Mouse (Mus musculus): Measurements from ENCODE around the gene Aco1. TPM values are rescaled to one million over a fixed set of nuclear protein-coding genes. Genes with fewer than 3 reads are reported as not detected.
"Not testable (repeated sequence)": the region's sequence is repeated elsewhere in the genome, so short reads cannot be mapped to it uniquely, and the experiment has no call there.

Aco1 gene
- polyA plus RNA-seq, 1 experiment from 2014 or later, result 82.3 TPM

DNA sequence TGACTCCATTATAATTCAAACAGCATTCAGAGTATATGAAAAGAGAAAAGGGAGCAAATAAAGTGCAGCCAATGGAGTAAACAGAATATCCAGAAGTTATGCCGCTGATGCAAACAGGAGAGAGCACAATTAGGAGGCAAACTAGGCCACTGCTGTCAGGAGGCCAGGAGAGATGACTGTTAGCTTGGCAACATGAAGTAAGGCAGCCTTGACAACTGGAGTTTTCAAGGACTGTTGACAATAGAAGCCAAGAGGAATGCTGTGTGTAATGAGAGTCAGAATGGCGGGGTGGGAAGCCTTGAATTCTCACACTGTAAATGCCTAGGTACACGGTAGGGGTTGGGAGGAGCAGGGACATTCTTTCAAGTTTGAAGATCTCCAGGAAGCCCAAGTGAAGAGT, 21.7 kb upstream of the Aco1 start:
- Histone ChIP-seq H3K9me3 (replicated peaks; ENCODE audit: low read length) (no peaks in the 10 kb centered on the region), H3K9ac (ENCODE audit: low read depth, low read length) (no peak overlapping the region), H3K4me2 (ENCODE audit: low read length) (no peak overlapping the region), H3K4me1 (replicated peaks; ENCODE audit: insufficient read depth, low read length) (no peaks in the 10 kb centered on the region), H3K36me3 (ENCODE audit: insufficient read depth, low read length) (no peaks in the 10 kb centered on the region), H3K4me3 (replicated peaks; ENCODE audit: low read depth, low read length) (no peak overlapping the region), H3K27ac (no peak overlapping the region), H3K27me3 (ENCODE audit: insufficient read depth, low read length) (no peaks in the 10 kb centered on the region)
- ATAC-seq (replicated peaks; ENCODE audit: low FRiP score, low read depth) (no peak), DNase-seq (ENCODE audit: low spot score) (no peak)
- 77% methylated on average over 3 of the region's 3 CpGs for WGBS
- no peak for TF ChIP-seq CTCF (IDR thresholded peaks at IDR 0.05; ENCODE audit: low read depth)

- not testable (repeated sequence) for ATAC-seq (replicated peaks; ENCODE audit: low FRiP score, low read depth); H3K27ac ChIP-seq; H3K4me1 ChIP-seq (replicated peaks; ENCODE audit: insufficient read depth, low read length); H3K9ac ChIP-seq (ENCODE audit: low read depth, low read length); H3K4me2 ChIP-seq (ENCODE audit: low read length); H3K27me3 ChIP-seq (ENCODE audit: insufficient read depth, low read length); H3K4me3 ChIP-seq (replicated peaks; ENCODE audit: low read depth, low read length); H3K9me3 ChIP-seq (replicated peaks; ENCODE audit: low read length); H3K36me3 ChIP-seq (ENCODE audit: insufficient read depth, low read length); DNase-seq (ENCODE audit: low spot score)
- WGBS, result 80% methylated on average over 1 of the region's 1 CpGs
Observed at GRCm38 (mm10) chr4:40122291-40122690, 20.6 kb upstream of the Aco1 start.

DNA sequence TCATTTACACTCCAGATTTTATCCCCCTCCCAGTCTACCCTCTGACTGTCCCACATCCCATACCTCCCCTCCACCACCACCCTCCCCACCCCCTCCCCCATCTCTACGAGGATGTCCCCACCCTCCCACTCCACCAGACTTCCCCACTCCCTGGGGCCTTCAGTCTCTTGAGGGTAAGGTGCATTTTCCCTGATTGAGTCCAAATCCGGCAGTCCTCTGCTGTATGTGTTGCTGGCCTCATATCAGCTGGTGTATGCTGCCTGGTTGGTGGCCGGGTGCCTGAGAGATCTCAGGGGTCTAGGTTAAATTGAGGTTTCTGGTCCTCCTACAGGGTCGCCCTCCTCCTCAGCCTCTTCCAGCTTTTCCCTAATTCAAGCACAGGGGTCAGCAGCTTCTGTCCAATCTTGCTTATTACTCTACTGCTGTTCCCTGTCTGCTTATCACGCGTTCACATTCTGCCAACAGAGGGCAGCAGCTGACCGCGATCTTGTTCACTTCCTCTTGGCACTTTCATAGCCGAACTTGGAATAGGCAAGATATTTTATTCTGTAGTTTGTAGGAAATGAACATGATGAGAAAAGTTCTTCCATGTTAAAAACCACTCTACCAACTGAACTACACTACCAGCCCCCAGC, 8.3 kb upstream of the Aco1 start:
- H3K9ac ChIP-seq (ENCODE audit: low read depth, low read length), result no peak overlapping the region
- DNase-seq (ENCODE audit: low spot score) (peak; percentile 89), ATAC-seq (replicated peaks; ENCODE audit: low FRiP score, low read depth) (peak; percentile 36)
- H3K27me3 ChIP-seq (ENCODE audit: insufficient read depth, low read length), result no peaks in the 10 kb centered on the region
- TF ChIP-seq CTCF (IDR thresholded peaks at IDR 0.05; ENCODE audit: low read depth), result peak; percentile 89
- H3K4me2 ChIP-seq (ENCODE audit: low read length), result peak overlapping the region; percentile 19; the same call in 1 of the 2 replicates
- 16% methylated on average over 9 of the region's 9 CpGs for WGBS
- no peak overlapping the region for H3K4me3 ChIP-seq (replicated peaks; ENCODE audit: low read depth, low read length)
- no peaks in the 10 kb centered on the region for H3K4me1 ChIP-seq (replicated peaks; ENCODE audit: insufficient read depth, low read length)
- H3K36me3 ChIP-seq (ENCODE audit: insufficient read depth, low read length), result no peaks in the 10 kb centered on the region
- no peaks in the 10 kb centered on the region for H3K9me3 ChIP-seq (replicated peaks; ENCODE audit: low read length)
- no peak overlapping the region for H3K27ac ChIP-seq

GRCm38 (mm10) chr4:40136519-40136918, 6.4 kb upstream of the Aco1 start:
- Histone ChIP-seq H3K4me3 (replicated peaks; ENCODE audit: low read depth, low read length) (no peak overlapping the region), H3K4me1 (replicated peaks; ENCODE audit: insufficient read depth, low read length) (no peaks in the 10 kb centered on the region), H3K9me3 (replicated peaks; ENCODE audit: low read length) (no peaks in the 10 kb centered on the region), H3K9ac (ENCODE audit: low read depth, low read length) (no peak overlapping the region), H3K27ac (no peak overlapping the region), H3K4me2 (ENCODE audit: low read length) (no peak overlapping the region), H3K27me3 (ENCODE audit: insufficient read depth, low read length) (no peaks in the 10 kb centered on the region), H3K36me3 (ENCODE audit: insufficient read depth, low read length) (no peaks in the 10 kb centered on the region)
- DNase-seq (ENCODE audit: low spot score), result no peak
- no peak for ATAC-seq (replicated peaks; ENCODE audit: low FRiP score, low read depth)
- no peak for TF ChIP-seq CTCF (IDR thresholded peaks at IDR 0.05; ENCODE audit: low read depth)
- 83% methylated on average over 4 of the region's 4 CpGs for WGBS

DNA sequence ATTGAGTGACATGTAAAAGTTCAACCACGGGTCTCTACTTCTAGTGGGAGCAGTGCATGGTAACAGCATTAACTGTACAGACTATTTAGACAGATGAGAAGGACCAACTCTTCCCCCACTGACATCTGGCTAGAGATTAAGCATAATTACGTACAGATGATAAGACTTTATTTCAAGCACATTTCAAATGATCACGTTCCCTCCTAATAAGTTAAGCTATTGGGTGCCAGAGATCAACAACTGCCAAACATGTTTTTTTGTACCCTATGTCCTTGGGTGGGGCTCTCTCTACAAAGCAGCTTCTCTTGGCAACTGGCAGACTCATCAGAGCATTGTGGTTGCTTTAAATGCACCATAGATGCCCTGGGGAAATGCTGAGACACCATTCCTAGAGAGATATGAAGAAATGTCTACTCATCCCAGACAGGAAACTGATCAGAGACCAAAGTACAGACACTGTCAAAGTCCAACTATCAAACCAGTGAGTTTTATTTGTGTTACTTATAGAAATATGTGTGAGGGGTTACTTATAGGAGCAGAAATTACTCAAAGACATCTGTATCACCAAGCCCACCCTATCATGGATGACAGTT, 3.1 kb upstream of the Aco1 start:
- H3K4me2 ChIP-seq (ENCODE audit: low read length), result no peak overlapping the region
- DNase-seq (ENCODE audit: low spot score) (no peak), ATAC-seq (replicated peaks; ENCODE audit: low FRiP score, low read depth) (no peak)
- peaks cover 6% of the 10 kb centered on the region for H3K4me1 ChIP-seq (replicated peaks; ENCODE audit: insufficient read depth, low read length)
- no peak for TF ChIP-seq CTCF (IDR thresholded peaks at IDR 0.05; ENCODE audit: low read depth)
- H3K9ac ChIP-seq (ENCODE audit: low read depth, low read length), result no peak overlapping the region
- H3K27ac ChIP-seq, result no peak overlapping the region
- 80% methylated on average over 3 of the region's 3 CpGs for WGBS
- no peaks in the 10 kb centered on the region for H3K27me3 ChIP-seq (ENCODE audit: insufficient read depth, low read length)
- no peaks in the 10 kb centered on the region for H3K36me3 ChIP-seq (ENCODE audit: insufficient read depth, low read length)
- no peaks in the 10 kb centered on the region for H3K9me3 ChIP-seq (replicated peaks; ENCODE audit: low read length)
- H3K4me3 ChIP-seq (replicated peaks; ENCODE audit: low read depth, low read length), result no peak overlapping the region

GRCm38 (mm10) chr4:40143533-40143871, 621 bp downstream of the Aco1 start:
- Histone ChIP-seq H3K4me1 (replicated peaks; ENCODE audit: insufficient read depth, low read length) (peaks cover 6% of the 10 kb centered on the region), H3K27me3 (ENCODE audit: insufficient read depth, low read length) (no peaks in the 10 kb centered on the region), H3K4me2 (ENCODE audit: low read length) (peak overlapping the region; percentile 87), H3K36me3 (ENCODE audit: insufficient read depth, low read length) (0 out of 2 replicates have a peak, but pooled peaks cover 3% of the 10 kb centered on the region), H3K9me3 (replicated peaks; ENCODE audit: low read length) (no peaks in the 10 kb centered on the region), H3K4me3 (replicated peaks; ENCODE audit: low read depth, low read length) (peak overlapping the region; percentile 65), H3K9ac (ENCODE audit: low read depth, low read length) (peak overlapping the region; percentile 79), H3K27ac (peak overlapping the region; percentile 96)
- TF ChIP-seq CTCF (IDR thresholded peaks at IDR 0.05; ENCODE audit: low read depth), result no peak
- DNase-seq (ENCODE audit: low spot score) (no peak), ATAC-seq (replicated peaks; ENCODE audit: low FRiP score, low read depth) (no peak)
- WGBS, result under 1% methylated on average over 26 of the region's 27 CpGs
